Mouse (Mus musculus): Measurements from ENCODE around the gene Itpkb.

DNA sequence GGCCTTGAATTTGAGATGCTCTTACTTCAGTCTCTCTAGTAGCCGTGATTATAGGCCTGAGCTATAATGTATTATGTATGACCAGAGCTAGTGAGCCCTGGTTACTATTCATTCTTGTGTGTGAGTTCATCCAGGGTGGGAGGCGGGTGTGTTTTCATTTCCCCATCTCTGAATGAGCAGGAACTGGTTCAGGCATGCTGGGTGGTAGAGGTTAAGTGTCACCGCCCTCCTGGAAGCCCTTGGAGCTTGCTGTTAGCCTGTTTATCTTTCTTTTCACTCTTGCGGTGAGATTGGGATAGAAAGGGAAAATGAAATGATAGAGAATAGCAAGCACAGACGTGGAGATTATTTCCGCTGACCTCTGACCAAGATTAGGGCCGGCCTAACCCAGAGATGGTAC, 12.7 kb downstream of the Itpkb start:
- TF ChIP-seq POLR2A (IDR thresholded peaks at IDR 0.05; ENCODE audit: insufficient read depth, low read length) (no peak), CTCF (IDR thresholded peaks at IDR 0.05; ENCODE audit: low read depth, low read length) (no peak)
